Mouse (Mus musculus) ES-Bruce4 (cell line): ENCODE results near the gene Ggcx.

Source experiments
- CTCF ChIP-seq: IDR thresholded peaks from one replicate; pipeline ENCODE4 v1.8.1; 2011; ENCODE audit warnings: low read depth, low read length
- POLR2A ChIP-seq: IDR thresholded peaks from one replicate; pipeline ENCODE4 v1.8.1; 2011; ENCODE audit warnings: low read length; ENCODE audit not compliant: insufficient read depth

DNA sequence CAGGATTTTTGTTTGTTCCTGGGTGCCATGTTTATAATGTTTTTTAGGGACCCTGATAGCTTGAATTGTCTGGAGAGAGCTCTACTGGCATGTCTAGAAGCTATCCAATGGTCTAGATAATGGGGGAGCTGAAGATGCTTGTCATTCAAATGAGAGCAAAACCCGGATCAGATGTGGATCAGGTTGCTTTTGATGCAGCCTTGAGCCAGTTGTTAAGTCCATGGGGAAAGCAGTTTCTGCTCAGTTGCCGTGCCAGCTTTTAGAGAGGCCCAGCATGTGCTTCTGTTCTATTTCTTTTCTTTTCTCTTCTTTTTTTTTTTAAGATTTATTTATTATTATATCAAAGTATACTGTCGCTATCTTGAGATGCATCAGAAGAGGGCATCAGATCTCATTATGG, 39.5 kb downstream of the Ggcx start:
- TF ChIP-seq POLR2A = no peak
- TF ChIP-seq CTCF = no peak
